Mouse (Mus musculus) right cerebral cortex, adult 18-20 months (tissue): ENCODE data around the gene Eps8.
"Not testable (repeated sequence)": the region's sequence is repeated elsewhere in the genome, so short reads cannot be mapped to it uniquely, and the experiment has no call there.

Source experiments
- DNase-seq: peaks from one replicate; pipeline ENCODE4 v3.0.0; 2022; ENCODE audit warnings: mixed read lengths

The Eps8 gene

GRCm38 (mm10) chr6:137508936-137509335, 145.7 kb downstream of the Eps8 start:
- DNase-seq, result no peak

GRCm38 (mm10) chr6:137506563-137506962, 148.1 kb downstream of the Eps8 start:
- DNase-seq, result no peak

- no peak for DNase-seq
Measured at GRCm38 (mm10) chr6:137505555-137506227, 149.0 kb downstream of the Eps8 start.

GRCm38 (mm10) chr6:137504052-137504451, 150.6 kb downstream of the Eps8 start:
- no peak for DNase-seq

GRCm38 (mm10) chr6:137503462-137503861, 151.2 kb downstream of the Eps8 start:
- no peak for DNase-seq

- no peak for DNase-seq
Measured at GRCm38 (mm10) chr6:137503009-137503408, 151.7 kb downstream of the Eps8 start.

GRCm38 (mm10) chr6:137498781-137499180, 155.9 kb downstream of the Eps8 start:
- no peak for DNase-seq

- no peak for DNase-seq
Measured at GRCm38 (mm10) chr6:137497208-137497835, 157.4 kb downstream of the Eps8 start.

GRCm38 (mm10) chr6:137496562-137496961, 158.1 kb downstream of the Eps8 start:
- no peak for DNase-seq

- no peak for DNase-seq
Measured at GRCm38 (mm10) chr6:137495233-137495632, 159.4 kb downstream of the Eps8 start.

- no peak for DNase-seq
Measured at GRCm38 (mm10) chr6:137494801-137495200, 159.9 kb downstream of the Eps8 start.

- no peak for DNase-seq
Measured at GRCm38 (mm10) chr6:137494136-137494475, 160.6 kb downstream of the Eps8 start.

- no peak for DNase-seq
Measured at GRCm38 (mm10) chr6:137493211-137494135, 161.2 kb downstream of the Eps8 start.

- DNase-seq, result no peak
Measured at GRCm38 (mm10) chr6:137492582-137492981, 162.1 kb downstream of the Eps8 start.

- DNase-seq, result no peak
Measured at GRCm38 (mm10) chr6:137491659-137492058, 163.0 kb downstream of the Eps8 start.

- no peak for DNase-seq
Measured at GRCm38 (mm10) chr6:137490115-137490514, 164.6 kb downstream of the Eps8 start.

- no peak for DNase-seq
Measured at GRCm38 (mm10) chr6:137487443-137487842, 167.2 kb downstream of the Eps8 start.

GRCm38 (mm10) chr6:137482891-137483290, 171.8 kb downstream of the Eps8 start:
- DNase-seq, result no peak

- DNase-seq, result not testable (repeated sequence)
Measured at GRCm38 (mm10) chr6:137475695-137476094, 179.0 kb downstream of the Eps8 start.

- DNase-seq, result no peak
Measured at GRCm38 (mm10) chr6:137473433-137473832, 181.2 kb downstream of the Eps8 start.

- no peak for DNase-seq
Measured at GRCm38 (mm10) chr6:137472129-137472528, 182.5 kb downstream of the Eps8 start.

- peak; percentile 80 for DNase-seq
Measured at GRCm38 (mm10) chr6:137470901-137471598, 183.6 kb downstream of the Eps8 start.

- no peak for DNase-seq
Measured at GRCm38 (mm10) chr6:137469541-137469940, 185.1 kb downstream of the Eps8 start.
